Mouse (Mus musculus): ENCODE measurements around the gene Dusp7. TPM values are rescaled to one million over a fixed set of nuclear protein-coding genes. Genes with fewer than 3 reads are reported as not detected.

Dusp7 gene
- total and polyA plus RNA-seq, 3 experiments = 6.2 to 11.4 (median 8.0) TPM

GRCm38 (mm10) chr9:106405275-106405674 lies 36.8 kb downstream of the Dusp7 start:
- peaks cover 11 to 37% of the 10 kb centered on the region in 2 experiments for H3K4me1 ChIP-seq (ENCODE audit: control insufficient read depth in 1 of 2, insufficient read depth in 2 of 2)
- H3K9me3 ChIP-seq (replicated peaks; ENCODE audit: low read length) = peaks cover 2% of the 10 kb centered on the region
- no peak overlapping the region for H3K4me2 ChIP-seq (ENCODE audit: insufficient read depth, low read depth, poor library complexity, severe bottlenecking)
- TF ChIP-seq USF1 (IDR thresholded peaks at IDR 0.05; ENCODE audit: low read depth, low read length) (no peak), E2F4 (IDR thresholded peaks at IDR 0.05; ENCODE audit: insufficient replicate concordance, low read depth, low read length) (no peak), ZMIZ1 (IDR thresholded peaks at IDR 0.05; ENCODE audit: low read depth, low read length) (no peak)
- H3K27ac ChIP-seq (ENCODE audit: insufficient read depth, low read depth) = no peak overlapping the region
- H3K27me3 ChIP-seq (replicated peaks) = peaks cover 2% of the 10 kb centered on the region
- no peak for DNase-seq (ENCODE audit: extremely low read depth)
- no peak overlapping the region for H3K9ac ChIP-seq (ENCODE audit: insufficient read depth, low read depth)
- H3K36me3 ChIP-seq (replicated peaks in 1 of 2; ENCODE audit: control insufficient read depth in 1 of 2, insufficient read depth in 1 of 2, low read length in 1 of 2) = no peaks in the 10 kb centered on the region
- in situ Hi-C loops (cut with MboI; ENCODE audit: low pct_ligation_motif_present, low pct_unique_long_range_greater_than_20kb, low sequenced_read_pairs) = no loop called here
- H3K79me2 ChIP-seq (replicated peaks; ENCODE audit: control insufficient read depth, extremely low read depth, insufficient read depth, poor library complexity, severe bottlenecking) = no peaks in the 10 kb centered on the region
- no peak overlapping the region for H3K4me3 ChIP-seq (replicated peaks in 1 of 3; ENCODE audit: low read depth in 2 of 3, low read length in 2 of 3, poor library complexity in 1 of 3)
- dilution Hi-C loops (cut with MboI; ENCODE audit: extremely low pct_ligation_motif_present, extremely low pct_unique_long_range_greater_than_20kb, low sequenced_read_pairs) = no loop called here

- no peaks in the 10 kb centered on the region for H3K79me2 ChIP-seq (replicated peaks; ENCODE audit: control insufficient read depth, extremely low read depth, insufficient read depth, poor library complexity, severe bottlenecking)
- H3K4me3 ChIP-seq (replicated peaks in 1 of 3; ENCODE audit: low read depth in 2 of 3, low read length in 2 of 3, poor library complexity in 1 of 3) = no peak overlapping the region
- no peak overlapping the region for H3K27ac ChIP-seq (ENCODE audit: insufficient read depth, low read depth)
- peaks cover 2% of the 10 kb centered on the region for H3K27me3 ChIP-seq (replicated peaks)
- dilution Hi-C loops (cut with MboI; ENCODE audit: extremely low pct_ligation_motif_present, extremely low pct_unique_long_range_greater_than_20kb, low sequenced_read_pairs) (no loop called here), in situ Hi-C loops (cut with MboI; ENCODE audit: low pct_ligation_motif_present, low pct_unique_long_range_greater_than_20kb, low sequenced_read_pairs) (no loop called here)
- no peak for TF ChIP-seq USF2 (conservative IDR thresholded peaks at IDR 0.05; ENCODE audit: low read depth, low read length)
- no peak for TF ChIP-seq JUN (IDR thresholded peaks at IDR 0.05; ENCODE audit: insufficient read depth, low read depth, low read length)
- TF ChIP-seq CTCF (conservative IDR thresholded peaks at IDR 0.05 in 1 of 2, IDR thresholded peaks at IDR 0.05 in 1 of 2; ENCODE audit: low read depth in 2 of 2, low read length in 2 of 2) = no peak
- no peak for TF ChIP-seq ZNF384 (IDR thresholded peaks at IDR 0.05; ENCODE audit: low read depth, low read length)
- TF ChIP-seq MAZ (IDR thresholded peaks at IDR 0.05; ENCODE audit: low read depth, low read length) = no peak
- TF ChIP-seq TCF12 (IDR thresholded peaks at IDR 0.05; ENCODE audit: low read depth, low read length) = no peak
- TF ChIP-seq GABPA (IDR thresholded peaks at IDR 0.05; ENCODE audit: insufficient replicate concordance, low read depth, low read length) = no peak
- no peak for TF ChIP-seq ETS1 (conservative IDR thresholded peaks at IDR 0.05; ENCODE audit: low read depth, low read length)
- no peak for TF ChIP-seq BHLHE40 (IDR thresholded peaks at IDR 0.05; ENCODE audit: low read depth, low read length)
- peak; percentile 48; the same call in 1 of the 2 replicates for TF ChIP-seq MAX (IDR thresholded peaks at IDR 0.05; ENCODE audit: low read length)
- no peak for TF ChIP-seq POLR2AphosphoS2 (IDR thresholded peaks at IDR 0.05; ENCODE audit: low read depth, low read length)
- TF ChIP-seq IRF4 (IDR thresholded peaks at IDR 0.05; ENCODE audit: low read depth, low read length) = 0 out of 2 replicates have a peak, but pooled peaks have one; percentile 8
- 0 out of 2 replicates have a peak, but pooled peaks have one; percentile 34 for TF ChIP-seq MXI1 (IDR thresholded peaks at IDR 0.05; ENCODE audit: low read depth, low read length)
- TF ChIP-seq NELFE (IDR thresholded peaks at IDR 0.05; ENCODE audit: low read depth, low read length) = no peak
- TF ChIP-seq ZC3H11A (IDR thresholded peaks at IDR 0.05; ENCODE audit: low read depth, low read length) = no peak
- no peak for TF ChIP-seq CHD1 (IDR thresholded peaks at IDR 0.05; ENCODE audit: low read depth, low read length)
- TF ChIP-seq PAX5 (IDR thresholded peaks at IDR 0.05; ENCODE audit: low read length) = no peak
- no peak for TF ChIP-seq MAFK (IDR thresholded peaks at IDR 0.05; ENCODE audit: insufficient replicate concordance, low read length)
- TF ChIP-seq SIN3A (IDR thresholded peaks at IDR 0.05; ENCODE audit: low read length) = 0 out of 2 replicates have a peak, but pooled peaks have one; percentile 28
- peak; percentile 35; the same call in 1 of the 2 replicates for TF ChIP-seq ZMIZ1 (IDR thresholded peaks at IDR 0.05; ENCODE audit: low read depth, low read length)
- no peak for TF ChIP-seq EP300 (IDR thresholded peaks at IDR 0.05; ENCODE audit: low read length)
- TF ChIP-seq CHD2 (IDR thresholded peaks at IDR 0.05; ENCODE audit: low read length) = no peak
- no peak for TF ChIP-seq NRF1 (IDR thresholded peaks at IDR 0.05; ENCODE audit: low read depth, low read length)
- TF ChIP-seq TBP (conservative IDR thresholded peaks at IDR 0.05; ENCODE audit: low read depth, low read length) = no peak
- no peak for TF ChIP-seq POLR2A (IDR thresholded peaks at IDR 0.05; ENCODE audit: low read depth, low read length)
- TF ChIP-seq RAD21 (IDR thresholded peaks at IDR 0.05; ENCODE audit: low read depth, low read length) = no peak
- TF ChIP-seq ELF1 (IDR thresholded peaks at IDR 0.05; ENCODE audit: low read depth, low read length) = no peak
- no peak for TF ChIP-seq MEF2A (IDR thresholded peaks at IDR 0.05; ENCODE audit: borderline replicate concordance, low read depth, low read length)
- no peak for TF ChIP-seq USF1 (IDR thresholded peaks at IDR 0.05; ENCODE audit: low read depth, low read length)
- TF ChIP-seq MYC (IDR thresholded peaks at IDR 0.05; ENCODE audit: low read depth, low read length) = no peak
- no peak overlapping the region for H3K4me2 ChIP-seq (ENCODE audit: insufficient read depth, low read depth, poor library complexity, severe bottlenecking)
- no peaks in the 10 kb centered on the region for H3K36me3 ChIP-seq (replicated peaks in 1 of 2; ENCODE audit: control insufficient read depth in 1 of 2, insufficient read depth in 1 of 2, low read length in 1 of 2)
- peaks cover 21 to 50% of the 10 kb centered on the region in 2 experiments for H3K4me1 ChIP-seq (ENCODE audit: control insufficient read depth in 1 of 2, insufficient read depth in 2 of 2)
- DNase-seq (ENCODE audit: extremely low read depth) = peak; percentile 60
- peaks cover 2% of the 10 kb centered on the region for H3K9me3 ChIP-seq (replicated peaks; ENCODE audit: low read length)
- no peak overlapping the region for H3K9ac ChIP-seq (ENCODE audit: insufficient read depth, low read depth)
Observed at GRCm38 (mm10) chr9:106406443-106407078, 38.1 kb downstream of the Dusp7 start.

All from CH12.LX (cell line).